In the genomic region with DNA sequence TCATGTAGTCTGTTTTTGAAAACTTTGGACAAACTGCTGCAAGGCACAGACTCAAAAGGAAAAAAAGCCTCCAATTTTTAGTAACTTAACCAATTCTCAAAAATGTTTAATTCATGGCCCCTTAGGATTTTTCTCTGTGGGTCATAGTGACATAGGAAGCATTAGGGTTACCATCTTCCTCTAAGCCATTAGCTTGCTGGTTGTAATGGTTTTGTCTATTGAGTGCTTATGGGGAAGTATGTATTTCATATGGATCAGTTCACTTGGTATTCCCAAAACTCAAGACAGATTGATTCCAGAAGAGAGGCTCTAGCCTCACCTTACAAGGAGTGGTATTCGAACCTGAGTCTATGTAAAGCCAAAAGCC, we compare ENCODE assay signal across 8 mouse cellular contexts. TPM values are rescaled to one million over a fixed set of nuclear protein-coding genes. Genes with fewer than 3 reads are reported as not detected.
DNase-seq lines count a peak whose midpoint lies in the region; ATAC-seq and TF ChIP-seq lines count a peak whose summit lies in the region.

No protein-coding gene starts in this region.

- peak overlapping the region; percentile 70 for H3K4me2 ChIP-seq in neural tube, embryonic 11.5 days (ENCODE audit: low read depth)
- peak overlapping the region; percentile 71 for H3K4me2 ChIP-seq in liver, embryonic 14.5 days (ENCODE audit: low read depth)
- H3K4me2 ChIP-seq in stomach, postnatal 0 days (replicated peaks; ENCODE audit: low read depth) = peak overlapping the region; percentile 85

- 78% methylated on average over 1 of the region's 1 CpGs for WGBS in neural tube, embryonic 11.5 days
- WGBS in liver, embryonic 14.5 days (ENCODE audit: insufficient replicate concordance) = 65% methylated on average over 1 of the region's 1 CpGs
- WGBS in stomach, postnatal 0 days = 79% methylated on average over 1 of the region's 1 CpGs

- peak overlapping the region; percentile 87 for H3K4me3 ChIP-seq in erythroblast, embryonic 14.5 days (replicated peaks)
- peak overlapping the region; percentile 93; the same call in 1 of the 2 replicates for H3K4me3 ChIP-seq in neural tube, embryonic 11.5 days (ENCODE audit: low read depth, low read length)
- peak overlapping the region in 1 of 2 experiments; percentile 80; a peak in 2 of 4 replicates for H3K4me3 ChIP-seq in liver, embryonic 14.5 days (ENCODE audit: insufficient read depth in 1 of 2, low read depth in 2 of 2, low read length in 2 of 2)
- H3K4me3 ChIP-seq in stomach, postnatal 0 days (ENCODE audit: low read depth, low read length) = peak overlapping the region; percentile 60; the same call in 1 of the 2 replicates

- peak overlapping the region; percentile 95 for H3K9ac ChIP-seq in neural tube, embryonic 11.5 days (ENCODE audit: low read length)
- peak overlapping the region; percentile 76 for H3K9ac ChIP-seq in liver, embryonic 14.5 days (replicated peaks)
- peak overlapping the region; percentile 79; the same call in 1 of the 2 replicates for H3K9ac ChIP-seq in stomach, postnatal 0 days (ENCODE audit: low read length)

- peaks cover 25% of the 10 kb centered on the region for H3K36me3 ChIP-seq in erythroblast, embryonic 14.5 days (ENCODE audit: control insufficient read depth)
- H3K36me3 ChIP-seq in neural tube, embryonic 11.5 days (ENCODE audit: control insufficient read depth, insufficient read depth, low read length) = peaks cover 7% of the 10 kb centered on the region
- H3K36me3 ChIP-seq in liver, embryonic 14.5 days (replicated peaks; ENCODE audit: control insufficient read depth, insufficient read depth, low read depth) = peaks cover 14% of the 10 kb centered on the region
- H3K36me3 ChIP-seq in stomach, postnatal 0 days (ENCODE audit: control insufficient read depth, insufficient read depth, low read length) = no peaks in the 10 kb centered on the region; the same call in 1 of the 2 replicates

- H3K9me3 ChIP-seq in erythroblast, embryonic 14.5 days (ENCODE audit: control insufficient read depth, low read length) = no peaks in the 10 kb centered on the region
- H3K9me3 ChIP-seq in neural tube, embryonic 11.5 days (ENCODE audit: control insufficient read depth, low read length) = no peaks in the 10 kb centered on the region
- no peaks in the 10 kb centered on the region for H3K9me3 ChIP-seq in liver, embryonic 14.5 days (ENCODE audit: control insufficient read depth, low read length)
- no peaks in the 10 kb centered on the region for H3K9me3 ChIP-seq in stomach, postnatal 0 days (ENCODE audit: control insufficient read depth, low read length)

- peak overlapping the region; percentile 68; the same call in 1 of the 2 replicates for H3K27ac ChIP-seq in neural tube, embryonic 11.5 days (ENCODE audit: low read depth, low read length)
- H3K27ac ChIP-seq in liver, embryonic 14.5 days = peak overlapping the region; percentile 42; the same call in 1 of the 2 replicates
- H3K27ac ChIP-seq in stomach, postnatal 0 days (replicated peaks) = no peak overlapping the region

- ATAC-seq in erythroblast, adult 5-6 weeks (replicated peaks; ENCODE audit: low FRiP score, poor library complexity, severe bottlenecking) = no peak
- ATAC-seq in neural tube, embryonic 11.5 days (ENCODE audit: insufficient read depth, low FRiP score, low TSS enrichment) = no peak
- no peak for ATAC-seq in liver, embryonic 14.5 days (ENCODE audit: insufficient read depth)
- no peak for ATAC-seq in stomach, postnatal 0 days (ENCODE audit: low FRiP score, low TSS enrichment)

- no peak for TF ChIP-seq EP300 in liver, embryonic 14.5 days (IDR thresholded peaks at IDR 0.05; ENCODE audit: low read depth)
- no peak for TF ChIP-seq EP300 in stomach, postnatal 0 days (optimal IDR thresholded peaks at IDR 0.05)

- TF ChIP-seq CTCF in liver, embryonic 14.5 days (IDR thresholded peaks at IDR 0.05; ENCODE audit: low read depth) = no peak
- TF ChIP-seq CTCF in stomach, postnatal 0 days (IDR thresholded peaks at IDR 0.05; ENCODE audit: low read depth) = no peak

- H3K27me3 ChIP-seq in erythroblast, embryonic 14.5 days (ENCODE audit: control insufficient read depth) = no peaks in the 10 kb centered on the region
- no peaks in the 10 kb centered on the region for H3K27me3 ChIP-seq in neural tube, embryonic 11.5 days (ENCODE audit: control insufficient read depth, insufficient read depth, low read length)
- no peaks in the 10 kb centered on the region for H3K27me3 ChIP-seq in liver, embryonic 14.5 days (ENCODE audit: control insufficient read depth, insufficient read depth, low read length)
- no peaks in the 10 kb centered on the region for H3K27me3 ChIP-seq in stomach, postnatal 0 days (ENCODE audit: control insufficient read depth, insufficient read depth, low read length)

- H3K4me1 ChIP-seq in erythroblast, embryonic 14.5 days (ENCODE audit: control insufficient read depth) = peaks cover 34% of the 10 kb centered on the region
- H3K4me1 ChIP-seq in neural tube, embryonic 11.5 days (ENCODE audit: control insufficient read depth, insufficient read depth, low read length) = peaks cover 6% of the 10 kb centered on the region; the same call in 1 of the 2 replicates
- peaks cover 6 to 9% of the 10 kb centered on the region in 2 experiments for H3K4me1 ChIP-seq in liver, embryonic 14.5 days (replicated peaks; ENCODE audit: control insufficient read depth in 2 of 2, insufficient read depth in 2 of 2, low read length in 1 of 2)
- no peaks in the 10 kb centered on the region for H3K4me1 ChIP-seq in stomach, postnatal 0 days (replicated peaks; ENCODE audit: control insufficient read depth, insufficient read depth)

- no peak for DNase-seq in neural tube, embryonic 11.5 days (ENCODE audit: low spot score)
- no peak for DNase-seq in neural tube, embryonic 10.5 days (ENCODE audit: extremely low spot score, low spot score)
- no peak for DNase-seq in liver, embryonic 14.5 days (ENCODE audit: low read depth in 3 of 3, low spot score in 3 of 3)
- no peak for DNase-seq in stomach, postnatal 0 days (ENCODE audit: low spot score)
- DNase-seq in kidney, postnatal 14 days = no peak
- no peak for DNase-seq in adrenal gland, postnatal 14 days

RNA-seq across cellular contexts. Expression of a gene that starts 0.7 kb away (rescaled TPM):
- polyA plus RNA-seq in erythroblast, embryonic 14.5 days (2012) = 1.9 and 2.6 TPM in 2 replicates
- total RNA-seq in erythroblast, adult 5-6 weeks (2015; ENCODE audit: low replicate concordance) = 8.8 and 12.5 TPM in 2 replicates
- 12.5 and 15.1 TPM in 2 replicates for total RNA-seq in erythroblast, adult 5-6 weeks (2017; ENCODE audit: low replicate concordance)
- polyA plus RNA-seq in neural tube, embryonic 11.5 days (2014; fragmentation: Nextera tagmentation; extraction: Ambion mirVana) = 82.7 and 101 TPM in 2 replicates
- 27.2 and 37.2 TPM in 2 replicates for polyA plus RNA-seq in liver, embryonic 14.5 days (2012; rRNA removed)
- 33.8 and 37.2 TPM in 2 replicates for polyA plus RNA-seq in liver, embryonic 14.5 days (2014; fragmentation: Nextera tagmentation; extraction: Ambion mirVana)
- polyA plus RNA-seq in stomach, postnatal 0 days (2015; fragmentation: Nextera tagmentation; extraction: Ambion mirVana) = 18.7 and 18.9 TPM in 2 replicates
- 38.6 and 46.8 TPM in 2 replicates for total RNA-seq in adrenal gland, postnatal 14 days (2021)

RNA-seq across cellular contexts. Expression of a gene that starts 40.6 kb away (rescaled TPM):
- polyA plus RNA-seq in erythroblast, embryonic 14.5 days (2012) = 0.36 and 0.46 TPM in 2 replicates
- 18.0 and 23.1 TPM in 2 replicates for total RNA-seq in erythroblast, adult 5-6 weeks (2015; ENCODE audit: low replicate concordance)
- total RNA-seq in erythroblast, adult 5-6 weeks (2017; ENCODE audit: low replicate concordance) = 20.8 and 28.8 TPM in 2 replicates
- polyA plus RNA-seq in neural tube, embryonic 11.5 days (2014; fragmentation: Nextera tagmentation; extraction: Ambion mirVana) = 96.1 and 103 TPM in 2 replicates
- 10.0 and 12.9 TPM in 2 replicates for polyA plus RNA-seq in liver, embryonic 14.5 days (2012; rRNA removed)
- 16.7 and 16.9 TPM in 2 replicates for polyA plus RNA-seq in liver, embryonic 14.5 days (2014; fragmentation: Nextera tagmentation; extraction: Ambion mirVana)
- 56.4 and 56.7 TPM in 2 replicates for polyA plus RNA-seq in stomach, postnatal 0 days (2015; fragmentation: Nextera tagmentation; extraction: Ambion mirVana)
- total RNA-seq in adrenal gland, postnatal 14 days (2021) = 49.7 and 53.3 TPM in 2 replicates

RNA-seq across cellular contexts. Expression of a gene that starts 47.5 kb away (rescaled TPM):
- 0.05 and 0.13 TPM in 2 replicates for polyA plus RNA-seq in erythroblast, embryonic 14.5 days (2012)
- total RNA-seq in erythroblast, adult 5-6 weeks (2015; ENCODE audit: low replicate concordance) = 9.4 and 23.0 TPM in 2 replicates
- 7.8 and 10.7 TPM in 2 replicates for total RNA-seq in erythroblast, adult 5-6 weeks (2017; ENCODE audit: low replicate concordance)
- polyA plus RNA-seq in neural tube, embryonic 11.5 days (2014; fragmentation: Nextera tagmentation; extraction: Ambion mirVana) = 1.1 and 1.3 TPM in 2 replicates
- polyA plus RNA-seq in liver, embryonic 14.5 days (2012; rRNA removed) = 2.0 and 2.3 TPM in 2 replicates
- polyA plus RNA-seq in liver, embryonic 14.5 days (2014; fragmentation: Nextera tagmentation; extraction: Ambion mirVana) = 2.5 and 2.6 TPM in 2 replicates
- polyA plus RNA-seq in stomach, postnatal 0 days (2015; fragmentation: Nextera tagmentation; extraction: Ambion mirVana) = 0.72 and 0.79 TPM in 2 replicates
- total RNA-seq in adrenal gland, postnatal 14 days (2021) = 2.0 and 4.9 TPM in 2 replicates
